Mouse (Mus musculus) layer of hippocampus, adult 11-12 months (tissue): ENCODE measurements at regions not wholly inside any gene's neighbourhood (a gene's known extent, or its start where the extent isn't known, plus 50 kb on each side); places are given as distances from the start of the nearest gene placed in this dataset.

Source experiments
- DNase-seq: peaks from one replicate; pipeline ENCODE4 v3.0.0; 2022; ENCODE audit warnings: low spot score

- peak; percentile 39 for DNase-seq
These were observed 136.2 kb downstream of the Rchy1 start for GRCm38 (mm10) chr5:91826636-91827035.

GRCm38 (mm10) chr5:91822844-91823576 lies 139.9 kb downstream of the Rchy1 start:
- DNase-seq = no peak

- no peak for DNase-seq
These were observed 144.1 kb downstream of the Rchy1 start for GRCm38 (mm10) chr5:91818800-91819199.

- DNase-seq = no peak
These were observed 144.7 kb downstream of the Rchy1 start for GRCm38 (mm10) chr5:91818195-91818594.

- DNase-seq = no peak
These were observed 146.4 kb downstream of the Rchy1 start for GRCm38 (mm10) chr5:91816376-91816950.

GRCm38 (mm10) chr5:91814956-91815355 lies 147.9 kb downstream of the Rchy1 start:
- DNase-seq = no peak

- no peak for DNase-seq
These were observed 148.5 kb downstream of the Rchy1 start for GRCm38 (mm10) chr5:91814417-91814762.

- no peak for DNase-seq
These were observed 149.1 kb downstream of the Rchy1 start for GRCm38 (mm10) chr5:91813547-91814416.

- DNase-seq = no peak
These were observed 155.5 kb downstream of the Rchy1 start for GRCm38 (mm10) chr5:91807070-91808065.

- peak; percentile 9 for DNase-seq
These were observed 161.4 kb downstream of the Rchy1 start for GRCm38 (mm10) chr5:91801297-91801980.

- no peak for DNase-seq
These were observed 165.5 kb downstream of the Rchy1 start for GRCm38 (mm10) chr5:91797362-91797761.

- DNase-seq = no peak
These were observed 170.1 kb downstream of the Rchy1 start for GRCm38 (mm10) chr5:91792732-91793131.

GRCm38 (mm10) chr5:91790412-91790811 lies 172.5 kb downstream of the Rchy1 start:
- no peak for DNase-seq

- no peak for DNase-seq
These were observed 178.9 kb downstream of the Rchy1 start for GRCm38 (mm10) chr5:91783966-91784365.

GRCm38 (mm10) chr5:91776971-91777370 lies 185.9 kb downstream of the Rchy1 start:
- DNase-seq = no peak

- DNase-seq = no peak
These were observed 188.8 kb downstream of the Rchy1 start for GRCm38 (mm10) chr5:91774065-91774464.

GRCm38 (mm10) chr5:91767886-91768285 lies 195.0 kb downstream of the Rchy1 start:
- DNase-seq = peak; percentile 25

- no peak for DNase-seq
These were observed 195.8 kb downstream of the Rchy1 start for GRCm38 (mm10) chr5:91767060-91767459.

GRCm38 (mm10) chr5:91764621-91765020 lies 198.2 kb downstream of the Rchy1 start:
- no peak for DNase-seq

- DNase-seq = no peak
These were observed 200.3 kb downstream of the Rchy1 start for GRCm38 (mm10) chr5:91762589-91762988.

- DNase-seq = peak; percentile 13
These were observed 206.9 kb downstream of the Rchy1 start for GRCm38 (mm10) chr5:91755958-91756357.
